Mouse (Mus musculus): ENCODE results near the gene Scg3.
"Not testable (repeated sequence)": the region's sequence is repeated elsewhere in the genome, so short reads cannot be mapped to it uniquely, and the experiment has no call there.

The Scg3 gene

DNA sequence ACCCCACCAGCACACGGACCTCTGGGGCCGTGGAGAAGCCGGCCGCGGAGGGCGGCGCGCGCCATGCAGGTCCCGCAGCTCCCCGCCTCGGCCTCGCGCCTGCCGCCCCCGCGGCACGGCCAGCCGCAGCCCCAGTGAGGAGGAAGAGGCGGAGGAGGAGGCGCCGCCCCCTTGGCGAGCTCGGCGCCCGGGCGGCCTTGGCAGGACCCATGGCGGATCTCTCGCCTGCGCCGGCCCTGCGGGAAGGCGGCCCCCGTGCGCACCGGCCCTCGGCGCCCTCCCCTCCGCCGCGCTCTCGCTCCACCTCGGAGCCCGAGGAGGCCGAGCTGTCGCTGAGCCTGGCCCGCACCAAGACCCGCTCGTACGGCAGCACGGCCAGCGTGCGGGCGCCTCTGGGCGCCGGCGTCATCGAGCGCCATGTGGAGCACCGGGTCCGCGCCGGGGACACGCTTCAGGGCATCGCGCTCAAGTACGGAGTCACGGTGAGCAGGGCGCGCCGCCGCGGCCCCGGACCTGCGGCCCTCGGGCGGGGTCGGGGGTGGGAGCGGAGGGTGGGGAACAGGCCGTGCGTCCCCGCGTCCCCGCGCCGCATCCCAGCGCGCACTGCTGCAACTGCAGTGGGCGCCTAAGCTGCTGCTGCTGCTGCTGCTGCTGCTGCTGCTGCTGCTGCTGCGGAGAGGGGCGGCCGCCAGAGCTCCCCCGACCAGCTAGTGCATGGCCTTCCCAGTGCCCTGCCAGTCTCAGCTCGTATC lies 58.1 kb downstream of the Scg3 start, which contains the start of gene Lysmd2:
Lysmd2 (plus strand) TSS at position 186 of the 752 bp plus-strand sequence.
- DNase-seq (ENCODE audit: low spot score in 2 of 2): peak; percentile 71 to 77

DNA sequence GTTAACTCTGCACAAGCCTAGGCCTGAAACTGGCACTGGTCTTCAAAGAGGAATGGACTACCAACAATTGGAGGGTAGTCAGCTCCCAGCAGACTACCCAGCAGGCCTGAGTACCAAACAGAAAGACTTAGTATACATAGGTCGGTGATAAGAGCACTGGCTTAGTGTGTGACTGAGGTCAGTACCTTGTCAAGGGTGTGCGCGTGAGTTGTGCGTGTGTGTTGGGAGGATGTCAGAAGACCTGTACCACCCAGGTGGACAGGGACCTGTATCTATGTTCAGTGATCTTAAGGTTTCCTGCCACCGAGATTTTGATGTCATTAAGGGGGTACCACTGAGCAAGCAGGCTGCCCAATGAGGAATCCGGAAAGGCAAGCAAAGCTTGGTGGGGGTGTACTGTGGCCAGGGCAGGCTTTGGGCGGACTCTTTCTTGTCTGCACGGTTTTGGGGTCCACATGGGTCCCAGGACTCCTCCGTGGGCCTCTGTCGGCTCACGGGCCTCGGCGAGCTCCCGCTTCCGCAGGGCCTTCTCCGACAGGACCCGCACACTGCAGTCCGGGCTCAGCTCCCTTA lies 58.8 kb downstream of the Scg3 start:
- DNase-seq (ENCODE audit: low spot score in 2 of 2): peak in 1 of 2 experiments; percentile 4

- DNase-seq (ENCODE audit: low spot score in 2 of 2): no peak
Measured at GRCm38 (mm10) chr9:75621428-75621827, 62.4 kb downstream of the Scg3 start.

GRCm38 (mm10) chr9:75619761-75620160 lies 64.1 kb downstream of the Scg3 start:
- DNase-seq (ENCODE audit: low spot score in 2 of 2): not testable (repeated sequence)

GRCm38 (mm10) chr9:75618836-75619400 lies 64.9 kb downstream of the Scg3 start:
- DNase-seq (ENCODE audit: low spot score in 2 of 2): no peak

DNA sequence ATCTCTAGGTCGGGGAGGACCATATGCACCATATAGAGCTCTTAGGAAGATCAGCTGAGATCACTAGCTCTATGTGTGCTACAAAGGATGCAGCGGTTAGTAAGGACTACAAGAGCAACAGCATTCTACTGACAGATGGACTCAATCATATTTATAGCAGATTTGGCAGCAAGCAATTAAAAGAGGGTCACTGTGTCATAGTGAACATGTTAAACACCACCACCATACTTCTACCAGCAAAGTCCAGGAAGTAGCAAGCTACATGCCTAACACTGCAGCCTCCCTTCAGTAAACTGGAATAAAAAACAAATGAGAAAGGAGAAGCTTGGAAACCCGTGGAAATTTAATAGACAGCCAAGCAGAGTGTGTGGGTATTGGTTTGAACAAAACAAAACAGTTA lies 67.3 kb downstream of the Scg3 start:
- DNase-seq (ENCODE audit: low spot score in 2 of 2): no peak

GRCm38 (mm10) chr9:75610571-75611493 lies 73.0 kb downstream of the Scg3 start, which contains the start of gene Tmod2:
Gene Tmod2, minus strand, starts transcription at chr9:75611325.
- peak; percentile 22 to 44 for DNase-seq (ENCODE audit: low spot score in 2 of 2)

- DNase-seq (ENCODE audit: low spot score in 2 of 2): no peak
Measured at GRCm38 (mm10) chr9:75609965-75610364, 73.9 kb downstream of the Scg3 start.

- DNase-seq (ENCODE audit: low spot score in 2 of 2): no peak
Measured at GRCm38 (mm10) chr9:75609505-75609904, 74.4 kb downstream of the Scg3 start.

GRCm38 (mm10) chr9:75607496-75607895 lies 76.4 kb downstream of the Scg3 start:
- DNase-seq (ENCODE audit: low spot score in 2 of 2): no peak

DNA sequence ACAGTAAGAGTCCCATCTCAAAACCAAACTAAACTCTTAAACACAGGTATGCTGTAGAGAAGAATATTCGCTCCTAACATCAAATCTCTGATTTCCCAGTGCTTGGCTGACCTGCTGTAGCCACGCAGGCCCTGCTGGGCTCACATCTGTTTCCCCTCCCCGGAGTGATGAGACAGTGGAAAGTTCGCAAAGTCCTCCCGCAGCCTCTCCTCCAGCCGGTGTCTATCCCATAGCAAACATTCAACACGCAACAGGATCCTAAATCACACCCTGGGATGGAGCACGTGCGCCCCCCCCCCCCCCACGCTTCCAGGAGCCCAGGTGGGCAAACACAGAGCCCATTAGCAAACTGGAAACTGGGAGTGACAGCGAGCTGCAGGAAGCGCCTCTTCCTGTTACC lies 82.3 kb downstream of the Scg3 start:
- no peak for DNase-seq (ENCODE audit: low spot score in 2 of 2)

DNA sequence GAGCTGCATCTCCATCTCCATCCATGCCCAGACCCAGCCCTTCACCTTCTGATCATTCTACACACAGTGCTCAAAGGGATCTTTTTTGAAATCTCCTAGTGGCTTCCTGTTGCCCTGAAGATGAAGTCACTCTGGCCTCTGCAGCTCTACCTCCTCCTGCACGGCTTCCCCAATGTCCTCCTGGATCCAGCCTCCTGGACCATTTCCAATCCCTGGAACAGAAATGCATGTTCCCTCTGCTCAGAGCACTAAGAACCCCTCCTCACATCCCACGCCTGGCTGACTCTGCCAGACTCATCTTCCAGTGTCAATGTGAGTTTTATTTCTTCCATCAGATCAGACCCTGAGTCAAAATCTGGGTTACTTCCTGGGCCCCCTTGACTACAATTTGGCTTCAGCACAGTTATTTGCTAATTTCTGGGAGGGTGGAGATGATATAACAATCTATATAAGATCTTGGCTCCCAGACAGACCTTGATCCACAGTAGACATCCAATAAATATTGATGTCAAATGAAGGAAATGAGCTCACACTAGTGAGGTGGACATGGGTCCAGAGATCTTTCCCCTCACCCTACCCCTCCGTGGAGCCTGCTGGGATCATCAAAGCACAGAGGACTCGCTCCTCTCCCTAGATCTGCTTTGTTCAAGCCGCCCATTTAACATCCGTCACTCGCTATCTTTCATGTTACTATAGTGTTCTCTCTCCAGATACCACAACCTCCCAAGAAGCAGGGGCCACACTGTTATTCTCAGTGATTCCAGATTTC lies 83.5 kb downstream of the Scg3 start:
- DNase-seq (ENCODE audit: low spot score in 2 of 2): no peak

DNA sequence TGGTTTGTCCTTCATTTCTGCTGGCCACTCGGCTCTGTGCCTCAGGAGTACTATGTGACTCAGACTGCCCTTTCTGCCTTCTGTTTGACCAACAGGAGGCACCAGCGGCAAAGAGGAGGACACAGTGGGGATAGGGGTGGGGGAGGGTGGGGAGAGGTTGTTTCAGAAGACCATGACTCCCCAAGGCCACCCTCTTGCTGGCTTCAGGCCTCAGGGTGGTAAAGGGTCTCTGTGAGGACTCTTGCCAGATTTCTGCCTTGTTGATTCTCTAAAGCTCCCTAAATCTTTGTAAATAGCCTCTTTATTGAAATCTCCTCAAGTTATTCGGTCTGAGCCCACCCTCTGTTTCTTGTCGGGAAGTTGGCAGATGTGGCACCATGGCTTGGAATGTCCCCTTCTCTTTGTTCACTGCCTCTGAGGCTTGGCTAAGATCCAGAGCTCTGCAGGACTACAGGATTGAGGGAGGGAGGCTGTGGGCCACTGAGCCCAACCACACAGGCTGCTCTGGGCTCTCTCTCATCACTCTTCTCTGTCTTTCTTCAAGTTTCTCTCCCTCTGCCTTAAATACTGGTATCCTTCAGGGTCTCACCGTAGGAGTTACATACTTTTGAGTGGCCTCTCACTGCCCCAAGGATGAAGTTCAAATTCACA lies 84.5 kb downstream of the Scg3 start:
- no peak for DNase-seq (ENCODE audit: low spot score in 2 of 2)

DNA sequence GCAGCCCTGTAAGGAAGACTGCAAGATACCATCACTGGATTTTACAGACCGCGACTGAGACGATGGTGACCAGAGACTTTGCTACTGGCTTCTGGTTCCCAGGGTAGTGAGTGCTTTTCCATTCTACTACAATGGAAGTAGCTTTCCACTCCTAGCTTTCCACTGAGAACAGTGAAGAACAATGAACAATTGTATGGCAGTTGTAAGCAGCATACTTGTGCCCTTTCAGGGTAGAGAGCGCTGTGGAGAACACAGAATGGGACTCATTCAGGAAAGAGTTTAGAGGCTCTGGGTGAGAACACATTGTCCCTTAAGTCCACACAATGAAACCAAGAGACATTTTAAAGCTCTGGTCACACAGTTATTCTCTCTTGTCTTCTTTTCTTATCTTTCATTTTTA lies 86.3 kb downstream of the Scg3 start:
- DNase-seq (ENCODE audit: low spot score in 2 of 2): no peak

DNA sequence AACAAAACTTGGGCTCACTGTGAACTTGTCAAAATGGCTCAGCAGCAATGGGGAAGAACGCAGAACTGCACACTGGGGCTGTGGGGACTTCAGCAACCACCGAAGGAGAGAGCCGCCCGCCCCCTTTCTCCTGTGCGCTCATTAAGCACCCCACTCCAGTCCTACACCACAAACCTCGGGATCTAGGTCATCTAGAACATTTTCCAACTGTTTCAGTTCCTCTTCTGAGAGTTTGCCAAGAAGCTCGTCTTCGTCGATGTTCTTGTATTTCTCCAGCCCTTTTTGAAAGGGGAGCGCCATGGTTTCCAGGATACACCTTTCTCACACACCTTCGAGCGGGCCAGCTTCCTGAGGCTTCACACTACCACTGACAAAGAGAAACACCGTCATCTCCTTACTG lies 86.8 kb downstream of the Scg3 start:
- no peak for DNase-seq (ENCODE audit: low spot score in 2 of 2)

- DNase-seq (ENCODE audit: low spot score in 2 of 2): no peak
Measured at GRCm38 (mm10) chr9:75593481-75593880, 90.4 kb downstream of the Scg3 start.
